In the genomic region with DNA sequence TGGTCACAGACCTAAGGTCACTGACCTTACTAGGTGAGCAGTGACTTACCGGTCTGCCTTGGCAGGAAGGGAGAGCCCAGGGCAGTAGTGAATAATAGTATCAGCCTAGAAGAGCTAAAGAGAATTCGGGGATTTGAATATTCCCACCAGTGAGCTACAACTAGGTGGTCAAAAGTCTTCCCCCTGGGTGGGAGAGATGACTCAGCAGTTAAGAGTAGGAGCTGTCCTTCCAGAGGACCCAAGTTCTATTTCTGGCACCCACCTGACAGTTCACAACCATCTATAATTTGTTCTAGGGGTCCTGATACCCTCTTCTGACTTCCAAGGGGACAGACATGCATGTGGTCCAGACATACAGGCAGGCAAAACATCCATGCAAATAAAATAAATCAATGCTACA, we compare ENCODE assay signal across 10 mouse cellular contexts.
DNase-seq lines count a peak whose midpoint lies in the region; ATAC-seq and TF ChIP-seq lines count a peak whose summit lies in the region.
"Had no signal": no experiment of that assay in that cellular context is flagged by ENCODE, and none has a peak within 500 bp of the region (broad histone marks: within the 10 kb centered on the region; RNA-seq: fewer than 3 reads in every experiment).

No protein-coding gene starts in this region.

- no peak for TF ChIP-seq POLR2A in ES-Bruce4 (IDR thresholded peaks at IDR 0.05; ENCODE audit: insufficient read depth, low read length)
- TF ChIP-seq POLR2A in bone marrow, adult 2 months (IDR thresholded peaks at IDR 0.05; ENCODE audit: borderline replicate concordance, control insufficient read depth, low read depth, low read length) = no peak

- no peak overlapping the region; the same call in 1 of the 2 replicates for H3K9ac ChIP-seq in kidney, embryonic 15.5 days
- H3K9ac ChIP-seq in ES-Bruce4 (ENCODE audit: low read depth, poor library complexity, severe bottlenecking) = no peak overlapping the region
- H3K9ac ChIP-seq in liver, embryonic 13.5 days = no peak overlapping the region
- H3K9ac ChIP-seq: forebrain, embryonic 15.5 days had no signal

- no peaks in the 10 kb centered on the region for H3K36me3 ChIP-seq in kidney, embryonic 15.5 days
- no peaks in the 10 kb centered on the region for H3K36me3 ChIP-seq in ES-Bruce4 (ENCODE audit: control insufficient read depth, insufficient read depth, low read length, poor library complexity, severe bottlenecking)
- H3K36me3 ChIP-seq in liver, embryonic 13.5 days = no peaks in the 10 kb centered on the region
- H3K36me3 ChIP-seq: forebrain, embryonic 15.5 days had no signal

- H3K4me1 ChIP-seq in kidney, embryonic 15.5 days = peaks cover 37% of the 10 kb centered on the region
- peaks cover 2% of the 10 kb centered on the region for H3K4me1 ChIP-seq in ES-Bruce4 (ENCODE audit: control insufficient read depth, insufficient read depth, low read length)
- H3K4me1 ChIP-seq in bone marrow, adult 2 months (ENCODE audit: control insufficient read depth, insufficient read depth, low read length) = peaks cover 8% of the 10 kb centered on the region; the same call in 1 of the 2 replicates
- peaks cover 33% of the 10 kb centered on the region for H3K4me1 ChIP-seq in liver, embryonic 13.5 days (replicated peaks)

- 54% methylated on average over 2 of the region's 2 CpGs for WGBS in kidney, embryonic 15.5 days
- 53% methylated on average over 2 of the region's 2 CpGs for WGBS in bone marrow, adult 2 months
- WGBS in liver, embryonic 13.5 days (ENCODE audit: insufficient replicate concordance) = 47% methylated on average over 2 of the region's 2 CpGs

- H3K4me2 ChIP-seq in kidney, embryonic 15.5 days = peak overlapping the region; percentile 75
- peak overlapping the region; percentile 66 for H3K4me2 ChIP-seq in liver, embryonic 13.5 days

- TF ChIP-seq EP300 in ES-Bruce4 (IDR thresholded peaks at IDR 0.05; ENCODE audit: insufficient read depth, low read depth, low read length) = no peak

- no peak for ATAC-seq in kidney, embryonic 15.5 days (replicated peaks; ENCODE audit: low FRiP score)
- ATAC-seq in liver, embryonic 13.5 days (ENCODE audit: low read depth) = no peak
- ATAC-seq: Patski had no signal

- H3K4me3 ChIP-seq in kidney, embryonic 15.5 days (replicated peaks) = no peak overlapping the region
- H3K4me3 ChIP-seq in ES-Bruce4 (ENCODE audit: low read depth, low read length) = 0 out of 2 replicates have a peak overlapping the region, but pooled peaks have one; percentile 29
- H3K4me3 ChIP-seq in bone marrow, adult 2 months (replicated peaks; ENCODE audit: control insufficient read depth, low read depth, low read length) = no peak overlapping the region
- no peak overlapping the region for H3K4me3 ChIP-seq in liver, embryonic 13.5 days (replicated peaks)

- H3K27me3 ChIP-seq in kidney, embryonic 15.5 days = no peaks in the 10 kb centered on the region
- no peaks in the 10 kb centered on the region for H3K27me3 ChIP-seq in ES-Bruce4 (ENCODE audit: control insufficient read depth, insufficient read depth, low read length, poor library complexity, severe bottlenecking)
- no peaks in the 10 kb centered on the region for H3K27me3 ChIP-seq in liver, embryonic 13.5 days
- H3K27me3 ChIP-seq: forebrain, embryonic 15.5 days; Patski had no signal

- no peak for TF ChIP-seq CTCF in ES-Bruce4 (IDR thresholded peaks at IDR 0.05; ENCODE audit: low read depth, low read length)
- no peak for TF ChIP-seq CTCF in bone marrow, adult 2 months (IDR thresholded peaks at IDR 0.05; ENCODE audit: control insufficient read depth, insufficient read depth, low read length)

- H3K9me3 ChIP-seq in kidney, embryonic 15.5 days (replicated peaks) = no peaks in the 10 kb centered on the region
- no peaks in the 10 kb centered on the region for H3K9me3 ChIP-seq in ES-Bruce4 (replicated peaks; ENCODE audit: control insufficient read depth, insufficient read depth, low read length, poor library complexity, severe bottlenecking)
- no peaks in the 10 kb centered on the region for H3K9me3 ChIP-seq in liver, embryonic 13.5 days (replicated peaks)
- H3K9me3 ChIP-seq: forebrain, embryonic 15.5 days had no signal

- peak overlapping the region; percentile 60 for H3K27ac ChIP-seq in kidney, embryonic 15.5 days
- H3K27ac ChIP-seq in ES-Bruce4 (ENCODE audit: insufficient read depth, low read length) = peak overlapping the region; percentile 39; the same call in 1 of the 2 replicates
- peak overlapping the region; percentile 59; the same call in 1 of the 2 replicates for H3K27ac ChIP-seq in bone marrow, adult 2 months (ENCODE audit: control insufficient read depth, insufficient read depth, low read depth, low read length, poor library complexity)
- H3K27ac ChIP-seq in liver, embryonic 13.5 days = no peak overlapping the region
- H3K27ac ChIP-seq: forebrain, embryonic 15.5 days had no signal

- DNase-seq in kidney, adult 8-10 months = no peak
- no peak for DNase-seq in liver, embryonic 13.5 days
- DNase-seq in embryo, embryonic 10 days (ENCODE audit: low spot score) = no peak
- no peak for DNase-seq in cerebellum, adult 11 months
- DNase-seq: cerebellum, postnatal 36 days had no signal
